Mouse (Mus musculus): ENCODE measurements at regions not wholly inside any gene's neighbourhood (a gene's known extent, or its start where the extent isn't known, plus 50 kb on each side); places are given as distances from the start of the nearest gene placed in this dataset.

DNA sequence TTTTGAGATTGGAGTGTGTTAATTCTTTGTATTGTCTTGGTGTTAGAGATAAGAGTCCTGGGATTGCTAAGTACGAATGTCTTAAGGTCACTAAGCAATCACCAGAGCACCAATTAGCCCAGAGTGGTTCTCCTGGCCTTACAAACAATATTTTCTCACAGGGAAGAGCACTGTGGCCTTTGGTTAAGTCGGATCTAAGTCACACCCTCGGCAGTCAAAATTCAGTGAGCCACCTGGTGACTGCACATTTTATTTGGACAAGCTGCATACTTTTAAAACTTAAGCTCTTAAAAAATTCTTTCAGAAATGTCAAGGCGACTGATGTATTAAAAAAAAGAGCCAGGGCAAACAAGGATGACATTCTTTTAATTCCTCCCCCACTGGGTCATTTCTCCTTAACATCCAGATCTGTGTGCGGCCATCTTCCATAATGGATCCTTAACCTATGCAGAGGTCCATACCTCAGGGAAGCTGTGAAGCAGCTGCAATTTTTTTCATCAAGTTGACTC, 60.9 kb upstream of the Foxa2 start:
- no peaks in the 10 kb centered on the region for H3K4me1 ChIP-seq
- 66% methylated on average over 5 of the region's 5 CpGs for WGBS
- H3K4me3 ChIP-seq = no peak overlapping the region
- no peaks in the 10 kb centered on the region for H3K9me3 ChIP-seq
- no peaks in the 10 kb centered on the region for H3K36me3 ChIP-seq (replicated peaks)
- DNase-seq (ENCODE audit: low spot score) = no peak
- H3K27me3 ChIP-seq (replicated peaks; ENCODE audit: low read depth, poor library complexity, severe bottlenecking) = no peaks in the 10 kb centered on the region
- no peak overlapping the region for H3K27ac ChIP-seq (replicated peaks)

DNA sequence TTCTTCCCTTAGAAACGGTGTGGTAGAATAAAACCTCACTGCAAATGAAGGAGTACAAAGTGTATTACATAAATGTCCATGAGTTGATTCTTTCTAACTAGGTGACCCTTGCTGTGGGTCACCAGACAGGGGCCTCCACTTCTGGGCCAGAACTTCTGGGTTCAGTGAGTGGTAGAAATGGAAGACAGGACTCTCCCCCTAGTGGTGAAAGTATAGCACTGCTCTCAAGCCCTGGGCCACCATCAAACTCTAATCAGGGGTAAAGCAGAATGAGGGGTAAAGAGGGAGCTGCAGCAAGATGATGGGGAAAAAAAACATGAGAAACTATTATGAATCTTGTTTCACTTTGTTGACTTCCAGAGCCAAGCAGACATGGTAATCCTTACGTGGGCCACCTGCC, 63.4 kb upstream of the Foxa2 start:
- peak; percentile 18 for DNase-seq (ENCODE audit: low spot score)

GRCm38 (mm10) chr2:148111889-148112288, 65.1 kb upstream of the Foxa2 start:
- no peaks in the 10 kb centered on the region for H3K36me3 ChIP-seq (replicated peaks)
- peak; percentile 59 for DNase-seq (ENCODE audit: low spot score)
- no peaks in the 10 kb centered on the region for H3K27me3 ChIP-seq (replicated peaks; ENCODE audit: low read depth, poor library complexity, severe bottlenecking)
- H3K9me3 ChIP-seq = no peaks in the 10 kb centered on the region
- no peaks in the 10 kb centered on the region for H3K4me1 ChIP-seq
- 25% methylated on average over 10 of the region's 10 CpGs for WGBS
- H3K27ac ChIP-seq (replicated peaks) = no peak overlapping the region
- no peak overlapping the region for H3K4me3 ChIP-seq

More for the DNA sequence above, 63.4 kb upstream of the Foxa2 start:
- no peaks in the 10 kb centered on the region for H3K36me3 ChIP-seq (replicated peaks)
- WGBS = 41% methylated on average over 2 of the region's 2 CpGs
- H3K27ac ChIP-seq (replicated peaks) = no peak overlapping the region
- H3K27me3 ChIP-seq (replicated peaks; ENCODE audit: low read depth, poor library complexity, severe bottlenecking) = no peaks in the 10 kb centered on the region
- no peaks in the 10 kb centered on the region for H3K4me1 ChIP-seq
- H3K9me3 ChIP-seq = no peaks in the 10 kb centered on the region
- no peak overlapping the region for H3K4me3 ChIP-seq

- no peak for DNase-seq (ENCODE audit: low spot score)
- no peak overlapping the region for H3K27ac ChIP-seq (replicated peaks)
- 57% methylated on average over 2 of the region's 2 CpGs for WGBS
- H3K27me3 ChIP-seq (replicated peaks; ENCODE audit: low read depth, poor library complexity, severe bottlenecking) = no peaks in the 10 kb centered on the region
- H3K4me1 ChIP-seq = no peaks in the 10 kb centered on the region
- H3K36me3 ChIP-seq (replicated peaks) = no peaks in the 10 kb centered on the region
- H3K4me3 ChIP-seq = no peak overlapping the region
- H3K9me3 ChIP-seq = no peaks in the 10 kb centered on the region
Measured at GRCm38 (mm10) chr2:148113184-148113583, 66.4 kb upstream of the Foxa2 start.

DNA sequence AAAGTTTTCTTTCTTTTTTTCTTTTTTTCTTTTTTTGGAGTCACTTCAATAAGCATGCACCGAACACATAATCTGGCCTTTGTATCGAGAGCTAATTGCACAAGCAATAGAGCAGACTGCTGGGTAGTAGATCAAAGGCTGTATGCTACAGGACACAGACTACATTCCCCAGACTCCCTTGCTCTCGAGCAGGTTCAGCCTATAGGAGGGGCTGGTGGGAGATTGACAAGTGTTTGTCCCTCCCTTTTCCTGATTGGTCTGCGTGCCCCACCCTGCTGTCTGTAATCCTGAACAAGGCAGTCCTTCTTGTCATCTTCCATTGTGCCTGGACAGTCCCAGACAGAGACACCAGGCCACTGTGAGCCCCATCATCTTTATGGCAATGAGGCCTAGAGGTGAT, 67.8 kb upstream of the Foxa2 start:
- H3K36me3 ChIP-seq (replicated peaks) = no peaks in the 10 kb centered on the region
- H3K27ac ChIP-seq (replicated peaks) = no peak overlapping the region
- DNase-seq (ENCODE audit: low spot score) = peak; percentile 17
- WGBS = 24% methylated on average over 4 of the region's 4 CpGs
- no peaks in the 10 kb centered on the region for H3K9me3 ChIP-seq
- no peaks in the 10 kb centered on the region for H3K27me3 ChIP-seq (replicated peaks; ENCODE audit: low read depth, poor library complexity, severe bottlenecking)
- no peaks in the 10 kb centered on the region for H3K4me1 ChIP-seq
- H3K4me3 ChIP-seq = no peak overlapping the region

DNA sequence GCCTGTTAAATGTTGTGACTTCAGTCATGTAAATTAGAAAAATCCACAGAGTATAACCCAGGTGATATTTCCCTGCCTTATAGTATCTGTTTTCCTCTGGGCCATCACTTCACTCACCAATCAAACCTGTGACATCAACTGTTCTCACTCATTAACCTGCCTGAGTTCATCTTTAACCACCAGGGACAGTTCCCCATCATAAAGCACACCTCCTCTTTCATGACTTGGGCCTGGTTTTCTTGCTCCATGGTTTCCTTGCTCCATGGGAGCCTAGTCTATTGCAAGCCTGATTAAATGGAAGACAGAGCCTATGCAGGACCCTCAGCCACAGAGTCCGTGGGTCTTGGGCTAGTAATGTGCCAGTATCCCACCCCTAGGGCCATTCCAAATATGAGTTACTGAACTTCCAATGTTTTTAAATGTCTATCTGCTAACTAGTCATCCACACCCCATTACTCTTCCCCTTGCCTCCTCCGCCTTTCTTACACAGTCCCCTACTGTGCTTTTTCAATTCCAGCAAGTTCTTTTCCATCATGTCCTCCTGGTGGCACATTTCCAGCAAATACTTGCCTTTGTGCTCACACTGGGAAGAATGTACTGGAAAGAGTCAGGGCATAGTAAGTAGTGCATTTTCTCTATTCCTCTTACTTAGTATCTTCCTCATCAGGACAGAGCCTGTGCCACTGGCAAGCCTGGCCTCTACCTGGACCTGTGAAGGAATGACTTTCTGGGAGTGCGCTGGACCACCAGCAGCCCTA, 69.4 kb upstream of the Foxa2 start:
- Histone ChIP-seq H3K36me3 (replicated peaks) (no peaks in the 10 kb centered on the region), H3K4me3 (no peak overlapping the region), H3K4me1 (no peaks in the 10 kb centered on the region), H3K27ac (replicated peaks) (no peak overlapping the region), H3K27me3 (replicated peaks; ENCODE audit: low read depth, poor library complexity, severe bottlenecking) (no peaks in the 10 kb centered on the region), H3K9me3 (no peaks in the 10 kb centered on the region)
- no peak for DNase-seq (ENCODE audit: low spot score)
- WGBS = 85% methylated on average over 3 of the region's 3 CpGs

DNA sequence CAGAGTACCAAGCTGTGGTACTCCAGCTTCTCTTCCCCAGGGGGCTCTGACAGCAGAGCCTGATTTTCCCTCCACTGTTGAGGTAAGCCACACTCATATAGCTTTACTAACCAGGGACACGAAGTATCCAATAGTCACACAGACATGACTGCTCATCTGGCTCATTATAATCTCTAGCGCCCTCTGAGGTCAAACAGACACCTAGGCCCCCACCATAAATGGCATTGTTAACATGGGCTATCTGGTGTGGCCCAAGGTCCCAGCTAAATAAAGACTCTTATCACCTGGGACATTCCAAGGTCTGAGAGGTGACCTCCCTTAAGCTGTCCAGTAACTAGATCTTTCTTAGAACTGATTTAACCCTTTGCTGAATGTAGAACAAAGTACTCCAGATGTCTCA, 70.7 kb upstream of the Foxa2 start:
- DNase-seq (ENCODE audit: low spot score) = no peak
- H3K27me3 ChIP-seq (replicated peaks; ENCODE audit: low read depth, poor library complexity, severe bottlenecking) = no peaks in the 10 kb centered on the region
- H3K4me1 ChIP-seq = peaks cover 1% of the 10 kb centered on the region
- no peaks in the 10 kb centered on the region for H3K9me3 ChIP-seq
- no peak overlapping the region for H3K27ac ChIP-seq (replicated peaks)
- 53% methylated on average over 2 of the region's 2 CpGs for WGBS
- H3K4me3 ChIP-seq = no peak overlapping the region
- H3K36me3 ChIP-seq (replicated peaks) = no peaks in the 10 kb centered on the region

- 35% methylated on average over 13 of the region's 13 CpGs for WGBS
- H3K27ac ChIP-seq (replicated peaks) = 0 out of 2 replicates have a peak overlapping the region, but pooled peaks have one; percentile 30
Measured at GRCm38 (mm10) chr2:148121885-148122876, 75.4 kb upstream of the Foxa2 start.

DNA sequence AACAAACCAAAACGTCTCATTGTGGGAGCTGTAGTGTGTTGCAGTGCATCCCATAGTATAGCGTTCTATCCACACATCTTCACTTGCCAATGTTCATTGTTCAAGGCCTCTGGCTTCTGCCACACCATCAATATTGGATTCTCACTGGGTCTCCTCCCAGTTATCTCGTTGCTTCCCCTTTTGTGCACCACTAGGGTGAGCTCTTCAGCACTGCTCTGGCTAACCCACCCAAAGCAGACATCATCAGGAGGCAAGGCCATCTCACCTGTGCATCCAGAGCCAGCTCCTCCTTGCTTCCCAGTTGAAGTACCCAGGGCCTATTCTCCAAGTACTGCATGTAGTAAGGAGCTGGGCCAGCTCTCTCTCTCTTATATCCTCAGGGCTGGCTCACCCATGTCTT, 77.0 kb upstream of the Foxa2 start:
- DNase-seq (ENCODE audit: low spot score) = no peak
- Histone ChIP-seq H3K27me3 (replicated peaks; ENCODE audit: low read depth, poor library complexity, severe bottlenecking) (no peaks in the 10 kb centered on the region), H3K4me3 (no peak overlapping the region), H3K27ac (replicated peaks) (no peak overlapping the region), H3K4me1 (peaks cover 6% of the 10 kb centered on the region), H3K36me3 (replicated peaks) (no peaks in the 10 kb centered on the region), H3K9me3 (no peaks in the 10 kb centered on the region)
- 53% methylated on average over 3 of the region's 3 CpGs for WGBS

More at GRCm38 (mm10) chr2:148121885-148122876, 75.4 kb upstream of the Foxa2 start:
- Histone ChIP-seq H3K9me3 (no peaks in the 10 kb centered on the region), H3K27me3 (replicated peaks; ENCODE audit: low read depth, poor library complexity, severe bottlenecking) (no peaks in the 10 kb centered on the region), H3K36me3 (replicated peaks) (no peaks in the 10 kb centered on the region), H3K4me3 (no peak overlapping the region), H3K4me1 (peaks cover 6% of the 10 kb centered on the region)
- DNase-seq (ENCODE audit: low spot score) = peak; percentile 50

- no peaks in the 10 kb centered on the region for H3K27me3 ChIP-seq (replicated peaks; ENCODE audit: low read depth, poor library complexity, severe bottlenecking)
- no peak overlapping the region for H3K4me3 ChIP-seq
- 92% methylated on average over 1 of the region's 1 CpGs for WGBS
- H3K36me3 ChIP-seq (replicated peaks) = no peaks in the 10 kb centered on the region
- no peak for DNase-seq (ENCODE audit: low spot score)
- H3K9me3 ChIP-seq = no peaks in the 10 kb centered on the region
- no peak overlapping the region for H3K27ac ChIP-seq (replicated peaks)
- no peaks in the 10 kb centered on the region for H3K4me1 ChIP-seq
Measured at GRCm38 (mm10) chr2:148133811-148134210, 87.0 kb upstream of the Foxa2 start.

GRCm38 (mm10) chr2:148141936-148142335, 95.2 kb upstream of the Foxa2 start:
- Histone ChIP-seq H3K4me1 (no peaks in the 10 kb centered on the region), H3K27me3 (replicated peaks; ENCODE audit: low read depth, poor library complexity, severe bottlenecking) (no peaks in the 10 kb centered on the region), H3K36me3 (replicated peaks) (no peaks in the 10 kb centered on the region), H3K9me3 (no peaks in the 10 kb centered on the region), H3K27ac (replicated peaks) (no peak overlapping the region), H3K4me3 (no peak overlapping the region)
- DNase-seq (ENCODE audit: low spot score) = no peak
- WGBS = 83% methylated on average over 4 of the region's 4 CpGs

DNA sequence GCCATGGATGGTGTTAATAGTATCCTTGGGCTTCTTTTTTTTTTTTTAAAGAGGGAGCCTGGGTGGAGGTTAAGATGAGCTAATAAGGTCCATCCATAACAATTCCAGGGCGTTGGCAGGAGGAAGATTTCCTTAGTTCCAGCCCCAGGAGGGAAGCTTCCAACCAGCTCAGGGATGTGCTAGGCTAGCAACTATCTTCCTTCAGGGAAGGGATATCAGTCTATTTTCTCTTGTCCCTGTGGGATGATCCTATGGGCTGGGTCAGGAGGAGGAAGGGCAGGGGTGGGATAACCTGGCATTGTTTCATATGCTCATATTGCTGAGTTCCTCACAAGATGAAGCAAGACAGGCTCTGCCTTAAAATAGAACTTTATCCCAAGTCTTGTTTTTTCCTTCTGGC, 98.0 kb upstream of the Foxa2 start:
- Histone ChIP-seq H3K27ac (replicated peaks) (no peak overlapping the region), H3K36me3 (replicated peaks) (no peaks in the 10 kb centered on the region), H3K4me1 (no peaks in the 10 kb centered on the region), H3K9me3 (no peaks in the 10 kb centered on the region), H3K4me3 (no peak overlapping the region), H3K27me3 (replicated peaks; ENCODE audit: low read depth, poor library complexity, severe bottlenecking) (no peaks in the 10 kb centered on the region)
- WGBS = 39% methylated on average over 1 of the region's 1 CpGs
- no peak for DNase-seq (ENCODE audit: low spot score)

All from embryonic facial prominence, embryonic 10.5 days (tissue).